Mouse (Mus musculus): ENCODE data around the gene Lrrc8e.
"Not testable (repeated sequence)": the region's sequence is repeated elsewhere in the genome, so short reads cannot be mapped to it uniquely, and the experiment has no call there.

Lrrc8e gene

DNA sequence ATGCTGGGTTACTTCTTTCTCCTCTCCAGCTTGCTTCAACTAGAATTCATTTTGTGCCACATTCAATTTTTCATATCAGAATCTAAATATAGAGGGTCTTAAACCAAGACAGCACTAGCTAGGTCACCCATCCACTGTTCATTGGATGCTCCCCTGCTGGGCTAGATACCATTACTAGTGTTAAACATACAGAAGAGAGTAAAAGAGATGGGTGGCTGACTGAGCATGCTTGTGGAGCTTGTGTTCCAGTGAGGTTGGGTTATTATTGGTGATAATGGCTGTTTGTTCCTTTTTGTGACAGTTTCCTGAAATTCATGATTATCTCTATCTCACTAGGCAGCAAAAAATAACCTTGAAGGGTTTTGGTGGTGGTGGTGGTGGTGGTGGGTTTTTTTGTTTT, 4.6 kb upstream of the Lrrc8e start:
- DNase-seq (ENCODE audit: low read depth) = no peak

- no peak for DNase-seq (ENCODE audit: low read depth)
Observed at GRCm38 (mm10) chr8:4226323-4226722, 304 bp upstream of the Lrrc8e start.

DNA sequence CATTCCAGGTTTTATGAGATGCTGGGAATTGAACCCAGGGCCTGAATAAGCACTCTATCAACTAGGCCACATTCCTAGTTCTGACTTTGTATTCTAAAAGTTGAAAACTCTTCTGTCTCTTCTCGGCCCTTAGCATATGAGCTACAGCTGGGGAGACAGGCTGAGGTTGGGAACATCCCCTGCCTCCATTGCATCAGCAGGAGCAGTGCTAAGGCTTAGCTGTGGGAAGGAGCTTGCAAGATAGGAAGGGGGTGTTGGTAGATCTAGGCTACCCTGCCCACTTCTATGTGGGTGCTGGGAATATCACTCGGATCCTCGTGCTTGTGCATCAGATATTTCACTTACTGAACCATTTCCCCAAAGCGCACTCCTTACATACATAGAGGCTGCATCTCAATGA, 1.3 kb downstream of the Lrrc8e start:
- DNase-seq (ENCODE audit: low read depth) = no peak

- DNase-seq (ENCODE audit: low read depth) = no peak
Observed at GRCm38 (mm10) chr8:4229784-4230183, 3.2 kb downstream of the Lrrc8e start.

- no peak for DNase-seq (ENCODE audit: low read depth)
Observed at GRCm38 (mm10) chr8:4230612-4231351, 4.2 kb downstream of the Lrrc8e start.

- DNase-seq (ENCODE audit: low read depth) = no peak
Observed at GRCm38 (mm10) chr8:4237814-4238433, 11.3 kb downstream of the Lrrc8e start.

GRCm38 (mm10) chr8:4238434-4239192, 12.0 kb downstream of the Lrrc8e start, which contains the start of the genes Map2k7 and Gm49320:
Gene Map2k7 (plus strand): TSS chr8:4238740.
Gene Gm49320 (plus strand): TSS chr8:4238865.
- peak; percentile 100 for DNase-seq (ENCODE audit: low read depth)

GRCm38 (mm10) chr8:4239193-4239890, 12.7 kb downstream of the Lrrc8e start:
- DNase-seq (ENCODE audit: low read depth) = no peak

DNA sequence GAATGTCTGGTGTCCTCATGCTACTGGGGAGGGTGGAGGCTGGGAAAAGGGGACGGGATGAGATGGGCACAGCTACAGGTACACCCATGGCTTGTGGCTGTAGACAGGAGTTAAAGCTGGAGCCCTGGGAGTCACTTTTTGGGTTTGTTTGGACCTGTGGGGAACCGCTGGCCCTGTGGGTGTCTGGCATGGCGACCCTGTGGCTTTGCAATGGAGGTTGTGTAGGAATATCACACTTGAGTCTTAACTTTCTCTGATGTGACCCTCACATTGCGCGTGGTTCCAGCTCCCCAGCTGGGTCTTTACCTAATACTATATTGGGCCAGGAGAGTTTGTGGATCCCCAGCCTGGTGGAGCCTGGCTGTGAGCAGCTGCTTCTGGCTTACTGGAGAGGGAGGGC, 18.4 kb downstream of the Lrrc8e start:
- no peak for DNase-seq (ENCODE audit: low read depth)

GRCm38 (mm10) chr8:4245737-4246136, 19.1 kb downstream of the Lrrc8e start:
- DNase-seq (ENCODE audit: low read depth) = no peak

DNA sequence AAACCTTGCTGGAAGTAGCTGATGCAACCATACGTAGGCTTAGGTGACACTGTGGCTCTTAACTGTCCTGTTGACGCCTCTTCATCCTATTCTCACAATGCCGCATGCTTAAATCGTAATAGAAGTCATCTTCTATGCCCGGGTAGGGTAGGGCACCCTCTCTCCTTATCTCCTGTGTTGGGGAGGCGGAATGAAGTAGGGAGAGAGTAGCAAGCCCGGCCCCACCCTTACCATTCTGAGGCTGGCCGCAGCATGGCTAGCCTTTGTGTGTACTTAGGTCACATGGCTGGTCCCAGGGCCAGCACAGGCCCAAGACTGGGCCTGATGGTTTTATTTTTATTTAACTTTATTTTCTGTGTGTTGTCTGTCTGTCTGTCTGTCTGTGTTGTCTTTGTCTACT, 20.6 kb downstream of the Lrrc8e start:
- DNase-seq (ENCODE audit: low read depth) = no peak

DNA sequence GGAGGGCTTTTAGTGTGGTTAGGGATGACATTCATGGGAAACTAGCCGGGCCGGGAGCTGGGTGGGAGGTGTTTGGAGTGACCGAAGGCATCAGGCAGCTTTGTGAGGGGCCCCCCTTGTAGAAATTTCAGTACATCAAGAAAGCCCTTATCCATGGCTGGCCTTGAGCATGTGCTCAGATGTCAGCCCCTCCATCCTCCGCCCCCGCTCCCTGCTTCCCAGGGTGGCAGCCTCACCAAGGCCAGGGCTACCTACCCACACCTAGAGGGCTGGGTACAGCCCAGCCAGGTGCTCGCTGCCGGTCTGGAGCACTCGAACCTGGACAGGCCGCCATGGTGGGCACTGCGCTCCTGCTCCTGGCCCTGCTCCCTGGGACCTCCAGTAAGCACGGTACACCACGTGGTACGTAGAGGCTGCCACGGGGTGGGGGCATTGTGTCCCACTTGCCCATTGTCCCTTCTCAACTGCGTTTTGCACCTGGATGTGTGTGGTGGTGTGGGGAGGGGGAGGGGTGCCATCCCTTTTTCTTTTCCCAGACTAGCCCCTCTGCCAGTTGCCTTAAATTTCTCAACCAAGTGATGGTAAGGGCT, 21.4 kb downstream of the Lrrc8e start, which contains the start of gene Tgfbr3l:
Gene Tgfbr3l, plus strand, starts transcription at position 264 of the 590 bp plus-strand sequence.
- DNase-seq (ENCODE audit: low read depth) = no peak

- no peak for DNase-seq (ENCODE audit: low read depth)
Observed at GRCm38 (mm10) chr8:4249213-4249612, 22.6 kb downstream of the Lrrc8e start.

GRCm38 (mm10) chr8:4250306-4250970, 23.8 kb downstream of the Lrrc8e start:
- peak; percentile 89 for DNase-seq (ENCODE audit: low read depth)

GRCm38 (mm10) chr8:4252116-4252760, 25.6 kb downstream of the Lrrc8e start:
- no peak for DNase-seq (ENCODE audit: low read depth)

DNA sequence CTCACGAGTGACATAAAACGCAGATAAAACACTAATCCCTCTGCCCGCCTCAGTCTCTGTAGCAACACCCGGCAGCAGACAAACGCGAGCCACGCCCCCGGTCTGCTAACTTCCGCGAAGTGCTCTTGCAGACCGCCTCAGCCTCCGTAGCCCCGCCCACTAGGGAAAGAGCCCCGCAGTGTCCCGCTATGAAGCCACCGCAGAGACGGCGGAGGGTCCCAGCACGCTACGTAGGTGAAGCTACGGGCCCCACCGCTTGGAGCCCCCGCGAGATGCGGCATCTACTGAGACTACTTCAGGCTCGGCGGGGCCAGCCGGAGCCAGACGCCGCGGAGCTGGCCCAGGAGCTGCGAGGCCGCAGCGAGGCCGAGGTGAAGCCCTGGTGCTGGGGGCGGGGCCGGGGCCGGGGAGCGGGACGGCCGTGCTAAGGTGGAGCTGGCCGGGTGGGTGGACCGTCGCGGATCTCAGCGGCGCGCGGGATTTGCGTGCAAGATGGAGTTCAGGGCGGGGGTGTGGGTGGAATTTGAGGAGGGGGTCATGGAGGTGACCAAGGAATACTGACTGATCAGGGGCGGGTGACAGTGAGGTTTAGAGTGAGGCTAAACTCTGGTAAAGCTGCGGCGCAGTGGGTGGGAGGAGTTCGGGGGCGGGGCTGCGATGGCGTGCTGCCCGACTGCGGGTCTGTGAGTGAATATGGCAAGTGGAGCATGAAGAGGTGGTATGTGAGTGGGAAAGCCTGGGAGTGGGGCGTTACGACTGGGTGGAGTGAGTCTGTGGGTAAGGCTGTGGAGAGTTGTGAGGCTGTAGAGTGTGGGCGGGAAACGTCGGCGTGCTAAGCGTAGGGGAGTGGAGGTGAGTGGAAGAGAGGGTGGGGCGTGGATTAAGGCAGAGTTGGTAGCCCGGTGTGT, 26.6 kb downstream of the Lrrc8e start, which contains the start of gene Snapc2:
Gene Snapc2, plus strand, starts transcription at position 147 of the 908 bp plus-strand sequence.
- DNase-seq (ENCODE audit: low read depth) = peak; percentile 99

GRCm38 (mm10) chr8:4254001-4254400, 27.4 kb downstream of the Lrrc8e start:
- DNase-seq (ENCODE audit: low read depth) = no peak

DNA sequence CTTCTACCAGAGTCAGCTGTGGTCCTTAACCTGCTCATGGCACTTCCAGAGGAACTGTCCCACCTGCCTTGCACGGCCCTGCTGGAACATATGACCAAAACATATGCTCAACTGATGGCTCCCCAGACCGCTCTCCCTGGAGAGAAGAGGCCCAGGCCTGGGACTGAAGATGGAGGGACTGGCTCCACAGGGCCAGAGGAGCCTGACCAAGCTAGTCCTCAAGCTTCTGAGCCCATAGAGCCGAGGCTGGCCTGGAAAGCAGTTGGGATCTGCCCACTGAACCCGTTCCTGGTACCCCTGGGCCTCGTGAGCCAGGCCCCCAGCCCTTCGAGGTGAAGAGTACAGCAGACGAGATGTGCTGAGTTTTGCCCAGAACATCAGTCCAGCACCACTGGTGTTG, 28.8 kb downstream of the Lrrc8e start:
- DNase-seq (ENCODE audit: low read depth) = not testable (repeated sequence)

DNA sequence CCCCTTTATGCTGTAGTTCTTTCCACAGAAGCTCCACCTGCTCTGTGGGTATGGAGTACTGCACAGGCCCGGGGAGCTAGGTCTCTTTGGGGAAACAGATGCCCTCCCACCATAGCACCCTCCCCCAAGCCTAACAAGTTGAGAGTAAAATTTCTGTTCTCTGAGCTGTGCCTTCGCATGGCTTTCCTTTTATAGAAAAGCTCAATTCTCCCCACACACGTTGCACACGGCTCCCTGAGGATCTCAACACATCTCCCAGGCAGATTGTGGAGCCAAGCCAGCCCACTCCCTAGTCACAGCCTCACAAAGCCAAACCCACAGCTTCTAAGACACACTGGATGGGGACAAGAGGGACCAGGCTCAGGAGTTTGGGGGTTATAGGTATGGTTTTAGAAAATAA, 30.3 kb downstream of the Lrrc8e start:
- no peak for DNase-seq (ENCODE audit: low read depth)

GRCm38 (mm10) chr8:4257350-4257749, 30.7 kb downstream of the Lrrc8e start:
- no peak for DNase-seq (ENCODE audit: low read depth)
